Comparison of ENCODE assay signal across 11 mouse cellular contexts in the genomic region with DNA sequence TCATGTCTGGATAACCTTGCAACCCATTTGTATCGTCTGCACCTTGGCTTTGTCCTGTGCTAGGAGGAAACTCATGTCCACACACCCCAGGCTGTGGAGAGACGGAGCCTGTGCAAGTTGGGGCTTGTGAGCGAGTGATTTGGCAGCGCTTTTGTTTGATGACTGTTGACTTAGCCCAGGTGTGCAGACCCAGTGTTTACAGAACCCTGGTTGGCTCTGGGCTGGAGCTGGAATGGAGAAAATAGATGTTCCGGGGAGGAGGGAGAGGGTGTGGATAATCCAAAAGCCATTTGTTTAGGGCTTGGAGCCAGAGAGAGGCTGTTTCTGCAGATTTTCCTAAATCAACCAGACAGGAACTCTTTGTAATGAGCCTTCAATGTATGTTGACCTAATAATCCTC. TPM values are rescaled to one million over a fixed set of nuclear protein-coding genes. Genes with fewer than 3 reads are reported as not detected.
DNase-seq lines count a peak whose midpoint lies in the region; ATAC-seq lines count a peak whose summit lies in the region.
"Had no signal": no experiment of that assay in that cellular context is flagged by ENCODE, and none has a peak within 500 bp of the region (broad histone marks: within the 10 kb centered on the region; RNA-seq: fewer than 3 reads in every experiment).

No protein-coding gene starts in this region.

- H3K4me3 ChIP-seq in heart, embryonic 14.5 days (ENCODE audit: control insufficient read depth in 1 of 2, insufficient read depth in 1 of 2, low read depth in 1 of 2, low read length in 2 of 2), result no peak overlapping the region
- no peak overlapping the region for H3K4me3 ChIP-seq in midbrain, embryonic 11.5 days (ENCODE audit: low read depth, low read length)
- H3K4me3 ChIP-seq in midbrain, embryonic 14.5 days (replicated peaks; ENCODE audit: low read depth, low read length), result no peak overlapping the region
- no peak overlapping the region for H3K4me3 ChIP-seq in intestine, embryonic 16.5 days (ENCODE audit: low read length)
- H3K4me3 ChIP-seq in stomach, embryonic 16.5 days (replicated peaks; ENCODE audit: low read length), result no peak overlapping the region
- H3K4me3 ChIP-seq: forebrain, embryonic 12.5 days had no signal

- H3K9ac ChIP-seq in heart, embryonic 14.5 days (ENCODE audit: low read length), result peak overlapping the region; percentile 1; the same call in 1 of the 2 replicates
- H3K9ac ChIP-seq in midbrain, embryonic 11.5 days (ENCODE audit: low read length), result no peak overlapping the region
- H3K9ac ChIP-seq in midbrain, embryonic 14.5 days (replicated peaks; ENCODE audit: low read length), result no peak overlapping the region
- peak overlapping the region; percentile 27; the same call in 1 of the 2 replicates for H3K9ac ChIP-seq in intestine, embryonic 16.5 days (ENCODE audit: low read depth, low read length)
- H3K9ac ChIP-seq in stomach, embryonic 16.5 days (ENCODE audit: low read length), result peak overlapping the region; percentile 13; the same call in 1 of the 2 replicates
- H3K9ac ChIP-seq: forebrain, embryonic 12.5 days had no signal

- no peak for DNase-seq in heart, adult 8-10 months (ENCODE audit: low spot score)
- DNase-seq in midbrain, embryonic 11.5 days (ENCODE audit: low spot score, missing footprints), result no peak
- no peak for DNase-seq in midbrain, embryonic 14.5 days
- DNase-seq in frontal cortex, adult 2 months (ENCODE audit: extremely low spot score in 1 of 2, low spot score in 1 of 2), result no peak
- DNase-seq: cerebellum, adult 18-20 months; layer of hippocampus, adult 9-11 months had no signal

- no peaks in the 10 kb centered on the region for H3K27me3 ChIP-seq in heart, embryonic 14.5 days (ENCODE audit: control insufficient read depth, insufficient read depth, low read length)
- H3K27me3 ChIP-seq in midbrain, embryonic 11.5 days (ENCODE audit: control insufficient read depth, insufficient read depth, low read length), result no peaks in the 10 kb centered on the region; the same call in 1 of the 2 replicates
- no peaks in the 10 kb centered on the region for H3K27me3 ChIP-seq in midbrain, embryonic 14.5 days (ENCODE audit: control insufficient read depth, insufficient read depth, low read length)
- no peaks in the 10 kb centered on the region for H3K27me3 ChIP-seq in intestine, embryonic 16.5 days (replicated peaks; ENCODE audit: control insufficient read depth, insufficient read depth, low read length)
- H3K27me3 ChIP-seq in stomach, embryonic 16.5 days (ENCODE audit: control insufficient read depth, insufficient read depth, low read length), result no peaks in the 10 kb centered on the region
- H3K27me3 ChIP-seq: forebrain, embryonic 12.5 days had no signal

- H3K27ac ChIP-seq in heart, embryonic 14.5 days (replicated peaks in 1 of 2; ENCODE audit: control insufficient read depth in 1 of 2, insufficient read depth in 1 of 2, low read depth in 2 of 2, low read length in 2 of 2), result peak overlapping the region; percentile 14 to 80; a peak in 3 of 4 replicates
- peak overlapping the region; percentile 20; the same call in 1 of the 2 replicates for H3K27ac ChIP-seq in midbrain, embryonic 11.5 days (ENCODE audit: low read depth, low read length)
- H3K27ac ChIP-seq in midbrain, embryonic 14.5 days (replicated peaks; ENCODE audit: low read depth, low read length), result no peak overlapping the region
- H3K27ac ChIP-seq in intestine, embryonic 16.5 days (ENCODE audit: low read length), result peak overlapping the region; percentile 75
- peak overlapping the region; percentile 95 for H3K27ac ChIP-seq in stomach, embryonic 16.5 days (ENCODE audit: low read length)
- H3K27ac ChIP-seq: forebrain, embryonic 12.5 days had no signal

- H3K4me1 ChIP-seq in heart, embryonic 14.5 days (ENCODE audit: control insufficient read depth in 2 of 2, insufficient read depth in 2 of 2, low read length in 2 of 2), result peaks cover 57 to 73% of the 10 kb centered on the region in 2 experiments
- H3K4me1 ChIP-seq in midbrain, embryonic 11.5 days (ENCODE audit: control insufficient read depth, insufficient read depth, low read length), result peaks cover 42% of the 10 kb centered on the region
- peaks cover 17% of the 10 kb centered on the region for H3K4me1 ChIP-seq in midbrain, embryonic 14.5 days (ENCODE audit: control insufficient read depth, insufficient read depth, low read length)
- peaks cover 70% of the 10 kb centered on the region for H3K4me1 ChIP-seq in intestine, embryonic 16.5 days (ENCODE audit: control insufficient read depth, insufficient read depth, low read length)
- peaks cover 77% of the 10 kb centered on the region for H3K4me1 ChIP-seq in stomach, embryonic 16.5 days (ENCODE audit: control insufficient read depth, insufficient read depth, low read length)

- no peaks in the 10 kb centered on the region for H3K36me3 ChIP-seq in heart, embryonic 14.5 days (ENCODE audit: control insufficient read depth, insufficient read depth, low read length)
- H3K36me3 ChIP-seq in midbrain, embryonic 11.5 days (ENCODE audit: control insufficient read depth, insufficient read depth, low read length), result no peaks in the 10 kb centered on the region
- no peaks in the 10 kb centered on the region for H3K36me3 ChIP-seq in midbrain, embryonic 14.5 days (ENCODE audit: control insufficient read depth, insufficient read depth, low read length)
- no peaks in the 10 kb centered on the region for H3K36me3 ChIP-seq in intestine, embryonic 16.5 days (ENCODE audit: control insufficient read depth, insufficient read depth, low read length)
- H3K36me3 ChIP-seq in stomach, embryonic 16.5 days (ENCODE audit: control insufficient read depth, insufficient read depth, low read length), result no peaks in the 10 kb centered on the region
- H3K36me3 ChIP-seq: forebrain, embryonic 12.5 days had no signal

- no peaks in the 10 kb centered on the region for H3K9me3 ChIP-seq in heart, embryonic 14.5 days (ENCODE audit: control insufficient read depth, low read length)
- no peaks in the 10 kb centered on the region for H3K9me3 ChIP-seq in midbrain, embryonic 11.5 days (ENCODE audit: control insufficient read depth, low read length)
- no peaks in the 10 kb centered on the region for H3K9me3 ChIP-seq in midbrain, embryonic 14.5 days (ENCODE audit: control insufficient read depth, low read length)
- no peaks in the 10 kb centered on the region for H3K9me3 ChIP-seq in intestine, embryonic 16.5 days (ENCODE audit: control insufficient read depth, low read length)
- no peaks in the 10 kb centered on the region for H3K9me3 ChIP-seq in stomach, embryonic 16.5 days (replicated peaks; ENCODE audit: control insufficient read depth, low read length)
- H3K9me3 ChIP-seq: forebrain, embryonic 12.5 days had no signal

- WGBS in heart, embryonic 14.5 days, result 74% methylated on average over 5 of the region's 5 CpGs
- WGBS in midbrain, embryonic 11.5 days, result 75% methylated on average over 5 of the region's 5 CpGs
- 77% methylated on average over 5 of the region's 5 CpGs for WGBS in midbrain, embryonic 14.5 days
- 30% methylated on average over 5 of the region's 5 CpGs for WGBS in intestine, embryonic 16.5 days
- WGBS in stomach, embryonic 16.5 days, result 17% methylated on average over 5 of the region's 5 CpGs

- no peak overlapping the region for H3K4me2 ChIP-seq in heart, embryonic 14.5 days (ENCODE audit: low read length)
- H3K4me2 ChIP-seq in midbrain, embryonic 11.5 days, result no peak overlapping the region
- no peak overlapping the region for H3K4me2 ChIP-seq in midbrain, embryonic 14.5 days (ENCODE audit: low read length)
- no peak overlapping the region for H3K4me2 ChIP-seq in intestine, embryonic 16.5 days (ENCODE audit: low read depth, low read length)
- no peak overlapping the region for H3K4me2 ChIP-seq in stomach, embryonic 16.5 days (ENCODE audit: low read depth, low read length)
- H3K4me2 ChIP-seq: forebrain, embryonic 12.5 days had no signal

- no peak for ATAC-seq in heart, embryonic 14.5 days (ENCODE audit: insufficient number of reproducible peaks, insufficient read depth, low FRiP score, low read depth)
- no peak for ATAC-seq in midbrain, embryonic 11.5 days (ENCODE audit: low FRiP score)
- no peak for ATAC-seq in midbrain, embryonic 14.5 days (ENCODE audit: low FRiP score, low TSS enrichment)
- no peak; the same call in 1 of the 2 replicates for ATAC-seq in intestine, embryonic 16.5 days
- ATAC-seq in stomach, embryonic 16.5 days (ENCODE audit: insufficient read depth, low FRiP score), result peak; percentile 84
- ATAC-seq in monocyte, adult 5-6 weeks (replicated peaks; ENCODE audit: insufficient number of reproducible peaks, low FRiP score, low TSS enrichment, poor library complexity, severe bottlenecking), result no peak

RNA-seq across cellular contexts. Expression of a gene that starts 50.3 kb away (rescaled TPM):
- 95.0 and 97.4 TPM in 2 replicates for polyA plus RNA-seq in heart, embryonic 14.5 days (2014; fragmentation: Nextera tagmentation; extraction: Ambion mirVana)
- 100 to 1,000 TPM; 301 to 345 (median 322) TPM for total RNA-seq in heart, adult 8-10 months (2022)
- polyA plus RNA-seq in midbrain, embryonic 11.5 days (2014; fragmentation: Nextera tagmentation; extraction: Ambion mirVana), result 88.8 TPM in 2 replicates
- 67.9 and 70.0 TPM in 2 replicates for polyA plus RNA-seq in midbrain, embryonic 14.5 days (2014; fragmentation: Nextera tagmentation; extraction: Ambion mirVana)
- polyA plus RNA-seq in intestine, embryonic 16.5 days (2015; fragmentation: Nextera tagmentation; extraction: Ambion mirVana), result 56.3 and 63.9 TPM in 2 replicates
- 50.1 and 57.9 TPM in 2 replicates for polyA plus RNA-seq in stomach, embryonic 16.5 days (2015; fragmentation: Nextera tagmentation; extraction: Ambion mirVana)
- total RNA-seq in monocyte, adult 5-6 weeks (2017), result 64.6 to 115 TPM (median 69.1 TPM) in 3 replicates
- 71.1 and 76.6 TPM in 2 replicates for polyA plus RNA-seq in frontal cortex, adult 2 months (2012; rRNA removed)

RNA-seq across cellular contexts. Expression of a gene that starts 56.0 kb away (rescaled TPM):
- polyA plus RNA-seq in heart, embryonic 14.5 days (2014; fragmentation: Nextera tagmentation; extraction: Ambion mirVana), result 14.3 and 17.0 TPM in 2 replicates
- total RNA-seq in heart, adult 8-10 months (2022), result 10 to 100 TPM; 47.5 to 55.7 (median 51.0) TPM
- 16.5 and 17.0 TPM in 2 replicates for polyA plus RNA-seq in midbrain, embryonic 11.5 days (2014; fragmentation: Nextera tagmentation; extraction: Ambion mirVana)
- 29.6 and 31.1 TPM in 2 replicates for polyA plus RNA-seq in midbrain, embryonic 14.5 days (2014; fragmentation: Nextera tagmentation; extraction: Ambion mirVana)
- 8.0 and 8.5 TPM in 2 replicates for polyA plus RNA-seq in intestine, embryonic 16.5 days (2015; fragmentation: Nextera tagmentation; extraction: Ambion mirVana)
- 11.3 and 11.5 TPM in 2 replicates for polyA plus RNA-seq in stomach, embryonic 16.5 days (2015; fragmentation: Nextera tagmentation; extraction: Ambion mirVana)
- total RNA-seq in monocyte, adult 5-6 weeks (2017), result 5.8 to 24.0 TPM (median 11.9 TPM) in 3 replicates
- polyA plus RNA-seq in frontal cortex, adult 2 months (2012; rRNA removed), result 28.0 and 32.7 TPM in 2 replicates

Comparison
In these comparisons a context has a peak if more than half of its experiments do, and no peak if none do; other contexts are left out.
1. H3K9ac ChIP-seq: peak in heart, embryonic 14.5 days (single experiment), intestine, embryonic 16.5 days (single experiment) and stomach, embryonic 16.5 days (single experiment); none in midbrain, embryonic 11.5 days (single experiment) and midbrain, embryonic 14.5 days (single experiment).